Mouse (Mus musculus) small intestine, adult 2 months (tissue): Measurements from ENCODE around the gene Lfng.

ENCODE experiments used
- CTCF ChIP-seq: fragments of 200-500 bp; IDR thresholded peaks from 2 replicates; pipeline ENCODE4 v1.5.1; 2012; ENCODE audit warnings: low read depth, mild to moderate bottlenecking, control low read depth, inconsistent platforms, low read length, moderate library complexity, mixed read lengths; ENCODE audit not compliant: insufficient replicate concordance, insufficient read length; ENCODE audit errors: extremely low read depth
- POLR2A ChIP-seq: fragments of 200-500 bp; IDR thresholded peaks from 2 replicates; pipeline ENCODE4 v1.6.1; 2012; ENCODE audit warnings: low read depth, mild to moderate bottlenecking, control low read depth, inconsistent platforms, low read length, moderate library complexity

GRCm38 (mm10) chr5:140621517-140621916, 14.4 kb downstream of the Lfng start:
- TF ChIP-seq POLR2A (no peak), CTCF (no peak)
